17 mouse cellular contexts compared by ENCODE assay signal in genomic region chr9:66991021-66991749, GRCm38 (mm10). TPM values are rescaled to one million over a fixed set of nuclear protein-coding genes. Genes with fewer than 3 reads are reported as not detected.
DNase-seq lines count a peak whose midpoint lies in the region; ATAC-seq and TF ChIP-seq lines count a peak whose summit lies in the region.
"Had no signal": no experiment of that assay in that cellular context is flagged by ENCODE, and none has a peak within 500 bp of the region (broad histone marks: within the 10 kb centered on the region; RNA-seq: fewer than 3 reads in every experiment).

No protein-coding gene starts in this region.

- 50% methylated on average over 9 of the region's 9 CpGs for WGBS in lung, embryonic 15.5 days
- 67% methylated on average over 9 of the region's 9 CpGs for WGBS in hindbrain, postnatal 0 days

- no peak for TF ChIP-seq CTCF in CH12.LX (conservative IDR thresholded peaks at IDR 0.05 in 1 of 2, IDR thresholded peaks at IDR 0.05 in 1 of 2; ENCODE audit: low read depth in 2 of 2, low read length in 2 of 2)
- no peak for TF ChIP-seq CTCF in hindbrain, postnatal 0 days (IDR thresholded peaks at IDR 0.05; ENCODE audit: low read depth)

- no peaks in the 10 kb centered on the region for H3K36me3 ChIP-seq in lung, embryonic 15.5 days
- H3K36me3 ChIP-seq in CH12.LX (replicated peaks in 1 of 2; ENCODE audit: control insufficient read depth in 1 of 2, insufficient read depth in 1 of 2, low read length in 1 of 2), result no peaks in the 10 kb centered on the region
- H3K36me3 ChIP-seq in myocyte (ENCODE audit: control insufficient read depth, insufficient read depth), result no peaks in the 10 kb centered on the region
- no peaks in the 10 kb centered on the region for H3K36me3 ChIP-seq in hindbrain, postnatal 0 days (ENCODE audit: insufficient read depth, low read length)
- H3K36me3 ChIP-seq: embryonic facial prominence, embryonic 13.5 days; midbrain, embryonic 13.5 days; neural tube, embryonic 12.5 days had no signal

- no peak overlapping the region for H3K4me2 ChIP-seq in lung, embryonic 15.5 days
- H3K4me2 ChIP-seq in CH12.LX (ENCODE audit: insufficient read depth, low read depth, poor library complexity, severe bottlenecking), result peak overlapping the region; percentile 29; the same call in 1 of the 2 replicates
- peak overlapping the region; percentile 68 for H3K4me2 ChIP-seq in myocyte (ENCODE audit: low read depth)
- no peak overlapping the region for H3K4me2 ChIP-seq in hindbrain, postnatal 0 days (ENCODE audit: low read depth, low read length)
- H3K4me2 ChIP-seq: embryonic facial prominence, embryonic 13.5 days; midbrain, embryonic 13.5 days; neural tube, embryonic 12.5 days had no signal

- H3K9me3 ChIP-seq in lung, embryonic 15.5 days, result no peaks in the 10 kb centered on the region
- H3K9me3 ChIP-seq in CH12.LX (replicated peaks; ENCODE audit: low read length), result peaks cover 8% of the 10 kb centered on the region
- H3K9me3 ChIP-seq in hindbrain, postnatal 0 days (ENCODE audit: low read length), result no peaks in the 10 kb centered on the region
- H3K9me3 ChIP-seq: embryonic facial prominence, embryonic 13.5 days; midbrain, embryonic 13.5 days; neural tube, embryonic 12.5 days had no signal

- no peak for TF ChIP-seq RAD21 in CH12.LX (IDR thresholded peaks at IDR 0.05; ENCODE audit: low read depth, low read length)

- H3K27me3 ChIP-seq in lung, embryonic 15.5 days, result no peaks in the 10 kb centered on the region
- H3K27me3 ChIP-seq in CH12.LX (replicated peaks) (no peaks in the 10 kb centered on the region), myocyte (ENCODE audit: control insufficient read depth, insufficient read depth, insufficient read length) (no peaks in the 10 kb centered on the region)
- H3K27me3 ChIP-seq in hindbrain, postnatal 0 days (ENCODE audit: insufficient read depth, low read length), result no peaks in the 10 kb centered on the region
- H3K27me3 ChIP-seq: embryonic facial prominence, embryonic 13.5 days; midbrain, embryonic 13.5 days; neural tube, embryonic 12.5 days had no signal

- in situ Hi-C loops in CH12.LX (cut with MboI; ENCODE audit: low pct_ligation_motif_present, low pct_unique_long_range_greater_than_20kb, low sequenced_read_pairs), result loop anchor here (25.0 kb wide), 1 partner anchor 479 kb away; the partner anchor contains the start of gene Fbxl22

- H3K79me2 ChIP-seq in CH12.LX (replicated peaks; ENCODE audit: control insufficient read depth, extremely low read depth, insufficient read depth, poor library complexity, severe bottlenecking) (no peaks in the 10 kb centered on the region), myocyte (ENCODE audit: control insufficient read depth, insufficient read depth) (no peaks in the 10 kb centered on the region)

- no peak for ATAC-seq in lung, embryonic 15.5 days (ENCODE audit: borderline replicate concordance, extremely low read depth, low FRiP score, low TSS enrichment)
- no peak for ATAC-seq in hindbrain, postnatal 0 days
- ATAC-seq: forebrain, embryonic 16.5 days; hindbrain, embryonic 16.5 days; midbrain, embryonic 13.5 days had no signal

- no peak for DNase-seq in lung, postnatal 36 days
- DNase-seq in CH12.LX (ENCODE audit: extremely low read depth), result peak; percentile 66
- DNase-seq in fibroblast of lung, adult 2 months (ENCODE audit: low read depth), result peak; percentile 38
- DNase-seq in gastrocnemius, postnatal 36 days, result no peak
- DNase-seq in hindbrain, postnatal 0 days (ENCODE audit: low spot score), result no peak
- DNase-seq: cerebellum, postnatal 14 days; kidney, postnatal 36 days; retina, postnatal 1 day; thymus, postnatal 36 days had no signal

- peaks cover 45% of the 10 kb centered on the region for H3K4me1 ChIP-seq in lung, embryonic 15.5 days
- peaks cover 17 to 44% of the 10 kb centered on the region in 2 experiments for H3K4me1 ChIP-seq in CH12.LX (ENCODE audit: control insufficient read depth in 1 of 2, insufficient read depth in 2 of 2)
- no peaks in the 10 kb centered on the region for H3K4me1 ChIP-seq in hindbrain, postnatal 0 days (ENCODE audit: insufficient read depth, low read length)
- H3K4me1 ChIP-seq: midbrain, embryonic 13.5 days had no signal

- dilution Hi-C loops in CH12.LX (cut with MboI; ENCODE audit: extremely low pct_ligation_motif_present, extremely low pct_unique_long_range_greater_than_20kb, low sequenced_read_pairs), result no loop called here

- intact Hi-C loops in gastrocnemius, postnatal 36 days (cut with DNase I), result no loop called here

- H3ac ChIP-seq in myocyte (ENCODE audit: control insufficient read depth, insufficient read length), result no peak overlapping the region

- H3K9ac ChIP-seq in lung, embryonic 15.5 days, result no peak overlapping the region
- no peak overlapping the region for H3K9ac ChIP-seq in CH12.LX (ENCODE audit: insufficient read depth, low read depth)
- no peak overlapping the region for H3K9ac ChIP-seq in hindbrain, postnatal 0 days (replicated peaks; ENCODE audit: low read length)
- H3K9ac ChIP-seq: embryonic facial prominence, embryonic 13.5 days; midbrain, embryonic 13.5 days; neural tube, embryonic 12.5 days had no signal

- no peak for TF ChIP-seq POLR2A in CH12.LX (IDR thresholded peaks at IDR 0.05; ENCODE audit: low read depth, low read length)
- TF ChIP-seq POLR2A in myocyte (IDR thresholded peaks at IDR 0.05; ENCODE audit: insufficient read length, low read depth), result peak; percentile 21

- 0 out of 2 replicates have a peak, but pooled peaks have one; percentile 25 for TF ChIP-seq EP300 in CH12.LX (IDR thresholded peaks at IDR 0.05; ENCODE audit: low read length)

- no peak overlapping the region for H3K4me3 ChIP-seq in lung, embryonic 15.5 days
- no peak overlapping the region for H3K4me3 ChIP-seq in CH12.LX (replicated peaks in 1 of 3; ENCODE audit: low read depth in 2 of 3, low read length in 2 of 3, poor library complexity in 1 of 3)
- H3K4me3 ChIP-seq in myocyte, result no peak overlapping the region
- H3K4me3 ChIP-seq in hindbrain, postnatal 0 days (ENCODE audit: low read length), result no peak overlapping the region
- H3K4me3 ChIP-seq: embryonic facial prominence, embryonic 13.5 days; left cerebral cortex, adult 2 months; midbrain, embryonic 13.5 days; neural tube, embryonic 12.5 days had no signal

- peak overlapping the region; percentile 38 for H3K27ac ChIP-seq in lung, embryonic 15.5 days
- no peak overlapping the region for H3K27ac ChIP-seq in CH12.LX (ENCODE audit: insufficient read depth, low read depth)
- no peak overlapping the region for H3K27ac ChIP-seq in hindbrain, postnatal 0 days
- H3K27ac ChIP-seq: embryonic facial prominence, embryonic 13.5 days; midbrain, embryonic 13.5 days; neural tube, embryonic 12.5 days had no signal

TF ChIP-seq in CH12.LX, 34 proteins besides CTCF, POLR2A, EP300 and RAD21 (continues in another document):
- TF ChIP-seq HCFC1 (IDR thresholded peaks at IDR 0.05; ENCODE audit: low read depth, low read length), result no peak
- TF ChIP-seq UBTF (IDR thresholded peaks at IDR 0.05; ENCODE audit: low read depth, low read length), result no peak
- no peak for TF ChIP-seq ZMIZ1 (IDR thresholded peaks at IDR 0.05; ENCODE audit: low read depth, low read length)
- TF ChIP-seq MXI1 (IDR thresholded peaks at IDR 0.05; ENCODE audit: low read depth, low read length), result no peak
- TF ChIP-seq ETS1 (conservative IDR thresholded peaks at IDR 0.05; ENCODE audit: low read depth, low read length), result peak; percentile 65
- TF ChIP-seq MAFK (IDR thresholded peaks at IDR 0.05; ENCODE audit: insufficient replicate concordance, low read length), result no peak
- peak; percentile 78 for TF ChIP-seq BHLHE40 (IDR thresholded peaks at IDR 0.05; ENCODE audit: low read depth, low read length)
- no peak for TF ChIP-seq SIN3A (IDR thresholded peaks at IDR 0.05; ENCODE audit: low read length)

TF ChIP-seq in myocyte, 11 proteins besides CTCF, POLR2A, EP300 and RAD21 (continues in another document):
- no peak for TF ChIP-seq MAX (IDR thresholded peaks at IDR 0.05; ENCODE audit: low read depth)
- TF ChIP-seq USF1 (IDR thresholded peaks at IDR 0.05; ENCODE audit: low read depth), result no peak
- TF ChIP-seq CEBPB (IDR thresholded peaks at IDR 0.05; ENCODE audit: insufficient read depth, poor library complexity, severe bottlenecking), result no peak
- no peak for TF ChIP-seq TCF3 (IDR thresholded peaks at IDR 0.05; ENCODE audit: insufficient read length, low read depth)
- no peak for TF ChIP-seq REST (IDR thresholded peaks at IDR 0.05; ENCODE audit: insufficient read depth, insufficient read length)
- TF ChIP-seq SRF (IDR thresholded peaks at IDR 0.05; ENCODE audit: control insufficient read depth, insufficient read length, low read depth), result no peak
- TF ChIP-seq E2F4 (IDR thresholded peaks at IDR 0.05; ENCODE audit: insufficient read depth), result no peak
- no peak for TF ChIP-seq MYOG (IDR thresholded peaks at IDR 0.05; ENCODE audit: control insufficient read depth in 1 of 3, insufficient read depth in 1 of 3, insufficient read length in 2 of 3, low read depth in 2 of 3)

RNA-seq across cellular contexts. Expression of gene Lactb, which starts 15.9 kb away (rescaled TPM):
- polyA plus RNA-seq in lung, embryonic 15.5 days (2015; fragmentation: Nextera tagmentation; extraction: Ambion mirVana), result 6.7 and 7.2 TPM in 2 replicates
- total RNA-seq in CH12.LX (2012; rRNA removed) (14.6 and 14.7 TPM in 2 replicates), CH12.LX (2014; rRNA removed) (23.7 and 24.5 TPM in 2 replicates)
- polyA plus RNA-seq in CH12.LX (2012; ENCODE audit: insufficient read length, low read depth) (29.4 and 31.6 TPM in 2 replicates), myocyte (2012; fragmentation: generic; extraction: Trizol) (6.6 TPM)
- 10 to 100 TPM; 20.8 to 22.1 TPM for total RNA-seq in gastrocnemius, postnatal 36 days (2021)
- total RNA-seq in hindbrain, postnatal 0 days (2014; rRNA removed), result 13.1 and 18.4 TPM in 2 replicates
- polyA plus RNA-seq in hindbrain, postnatal 0 days (2015; fragmentation: Nextera tagmentation; extraction: Ambion mirVana), result 12.8 and 15.2 TPM in 2 replicates

RNA-seq across cellular contexts. Expression of gene Rps27l, which starts 45.3 kb away (rescaled TPM):
- polyA plus RNA-seq in lung, embryonic 15.5 days (2015; fragmentation: Nextera tagmentation; extraction: Ambion mirVana), result 602 and 647 TPM in 2 replicates
- 593 and 709 TPM in 2 replicates for total RNA-seq in CH12.LX (2012; rRNA removed)
- total RNA-seq in CH12.LX (2014; rRNA removed), result 1,628 and 1,755 TPM in 2 replicates
- polyA plus RNA-seq in CH12.LX (2012; ENCODE audit: insufficient read length, low read depth), result 694 and 715 TPM in 2 replicates
- polyA plus RNA-seq in myocyte (2012; fragmentation: generic; extraction: Trizol), result 588 TPM
- total RNA-seq in gastrocnemius, postnatal 36 days (2021), result 100 to 1,000 TPM; 170 to 203 TPM
- 61.0 and 101 TPM in 2 replicates for total RNA-seq in hindbrain, postnatal 0 days (2014; rRNA removed)
- polyA plus RNA-seq in hindbrain, postnatal 0 days (2015; fragmentation: Nextera tagmentation; extraction: Ambion mirVana), result 258 and 271 TPM in 2 replicates

RNA-seq across cellular contexts. Expression of gene Tpm1, which starts 58.0 kb away (rescaled TPM):
- polyA plus RNA-seq in lung, embryonic 15.5 days (2015; fragmentation: Nextera tagmentation; extraction: Ambion mirVana), result 747 and 774 TPM in 2 replicates
- total RNA-seq in CH12.LX (2012; rRNA removed) (34.6 and 34.9 TPM in 2 replicates), CH12.LX (2014; rRNA removed) (63.1 and 67.2 TPM in 2 replicates)
- polyA plus RNA-seq in CH12.LX (2012; ENCODE audit: insufficient read length, low read depth) (178 and 213 TPM in 2 replicates), myocyte (2012; fragmentation: generic; extraction: Trizol) (1,921 TPM)
- total RNA-seq in gastrocnemius, postnatal 36 days (2021), result over 10,000 TPM; 26,294 to 27,735 TPM
- total RNA-seq in hindbrain, postnatal 0 days (2014; rRNA removed), result 98.8 and 120 TPM in 2 replicates
- polyA plus RNA-seq in hindbrain, postnatal 0 days (2015; fragmentation: Nextera tagmentation; extraction: Ambion mirVana), result 177 and 180 TPM in 2 replicates

Comparison
In these comparisons a context has a peak if more than half of its experiments do, and no peak if none do; other contexts are left out.
1. H3K4me2 ChIP-seq: peak in CH12.LX (single experiment) and myocyte (single experiment); none in lung, embryonic 15.5 days (single experiment) and hindbrain, postnatal 0 days (single experiment).
2. DNase-seq: peak in CH12.LX (single experiment) and fibroblast of lung, adult 2 months (single experiment); none in lung, postnatal 36 days (single experiment), gastrocnemius, postnatal 36 days (0 of 2) and hindbrain, postnatal 0 days (single experiment).